Mouse (Mus musculus): ENCODE results near the gene Cd3e.

DNA sequence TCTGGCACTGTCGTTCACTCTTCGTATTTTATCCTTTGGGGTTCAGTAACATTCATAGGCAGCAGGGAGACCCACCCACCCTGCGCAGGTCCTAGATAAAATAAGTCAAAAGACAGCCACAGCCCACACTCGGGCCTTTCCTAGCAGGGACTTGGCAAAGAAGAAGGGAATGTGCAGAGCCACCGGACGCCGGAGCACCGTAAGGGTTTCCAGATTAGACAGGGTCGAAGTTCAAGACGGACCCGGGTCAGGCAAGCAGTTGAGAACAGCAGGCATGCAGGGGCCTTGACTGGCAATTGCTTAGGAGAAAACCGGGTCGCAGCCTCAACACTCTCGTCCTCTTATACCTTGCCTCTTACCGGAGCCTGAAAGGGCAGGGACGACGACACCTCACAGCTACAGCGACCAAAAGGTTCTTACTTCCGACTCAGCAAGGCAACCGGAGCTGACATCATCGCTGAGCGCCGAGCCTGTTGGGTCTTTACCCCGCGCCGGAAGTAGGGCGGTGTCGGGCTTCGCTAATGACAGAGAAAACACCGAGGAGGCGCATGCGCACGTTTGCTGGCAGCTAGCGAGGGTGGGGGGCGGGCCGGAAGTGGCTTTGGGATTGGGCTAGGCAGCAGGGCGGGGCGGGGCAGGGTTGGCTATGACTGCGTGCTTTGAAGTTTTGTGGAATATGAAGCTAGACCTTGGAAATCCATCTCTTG, 44.1 kb downstream of the Cd3e start, which contains the start of gene Ube4a:
- TF ChIP-seq CTCF (conservative IDR thresholded peaks at IDR 0.05; ENCODE audit: low read length): no peak
- no peak for TF ChIP-seq NANOG (IDR thresholded peaks at IDR 0.05; ENCODE audit: borderline replicate concordance, low read length)
- TF ChIP-seq POU5F1 (IDR thresholded peaks at IDR 0.05; ENCODE audit: borderline replicate concordance, low read length): no peak
